Mouse (Mus musculus): ENCODE measurements around the gene Polr1d.

- no peak for TF ChIP-seq POLR2A (IDR thresholded peaks at IDR 0.05; ENCODE audit: borderline replicate concordance, extremely low read depth, low read depth, low read length)
- TF ChIP-seq CTCF (IDR thresholded peaks at IDR 0.05; ENCODE audit: insufficient read depth, low read length), result no peak
Observed at GRCm38 (mm10) chr5:147092448-147092847, 15.6 kb downstream of the Polr1d start.
